Mouse (Mus musculus): ENCODE measurements around the gene Harbi1. TPM values are rescaled to one million over a fixed set of nuclear protein-coding genes. Genes with fewer than 3 reads are reported as not detected.
"Not testable (repeated sequence)": the region's sequence is repeated elsewhere in the genome, so short reads cannot be mapped to it uniquely, and the experiment has no call there.

Harbi1 gene
- polyA plus RNA-seq, 1 experiment from 2014 or later, result 22.5 TPM

- H3K9me3 ChIP-seq (ENCODE audit: control insufficient read depth, low read length), result no peaks in the 10 kb centered on the region
- H3K9ac ChIP-seq (replicated peaks; ENCODE audit: low read depth, low read length), result no peak overlapping the region
- no peaks in the 10 kb centered on the region for H3K27me3 ChIP-seq (replicated peaks; ENCODE audit: control insufficient read depth, insufficient read depth, low read length)
- no peak overlapping the region for H3K27ac ChIP-seq (ENCODE audit: low read length)
- no peaks in the 10 kb centered on the region for H3K36me3 ChIP-seq (ENCODE audit: control insufficient read depth, insufficient read depth)
- ATAC-seq, result no peak
- H3K4me3 ChIP-seq (replicated peaks; ENCODE audit: low read length), result no peak overlapping the region
- H3K4me2 ChIP-seq (ENCODE audit: low read length), result no peak overlapping the region
- peaks cover 10% of the 10 kb centered on the region for H3K4me1 ChIP-seq (replicated peaks; ENCODE audit: control insufficient read depth, insufficient read depth, low read length)
Observed at GRCm38 (mm10) chr2:91706456-91706855, 4.2 kb upstream of the Harbi1 start.

GRCm38 (mm10) chr2:91708361-91708760 lies 2.3 kb upstream of the Harbi1 start:
- H3K9me3 ChIP-seq (ENCODE audit: control insufficient read depth, low read length), result no peaks in the 10 kb centered on the region
- H3K9ac ChIP-seq (replicated peaks; ENCODE audit: low read depth, low read length), result no peak overlapping the region
- no peaks in the 10 kb centered on the region for H3K36me3 ChIP-seq (ENCODE audit: control insufficient read depth, insufficient read depth)
- no peak for ATAC-seq
- peaks cover 17% of the 10 kb centered on the region for H3K4me1 ChIP-seq (replicated peaks; ENCODE audit: control insufficient read depth, insufficient read depth, low read length)
- no peak overlapping the region for H3K4me3 ChIP-seq (replicated peaks; ENCODE audit: low read length)
- H3K27ac ChIP-seq (ENCODE audit: low read length), result no peak overlapping the region
- H3K27me3 ChIP-seq (replicated peaks; ENCODE audit: control insufficient read depth, insufficient read depth, low read length), result no peaks in the 10 kb centered on the region
- H3K4me2 ChIP-seq (ENCODE audit: low read length), result no peak overlapping the region
- 92% methylated on average over 6 of the region's 6 CpGs for WGBS

GRCm38 (mm10) chr2:91711256-91711925 lies 739 bp downstream of the Harbi1 start:
- Histone ChIP-seq H3K27me3 (replicated peaks; ENCODE audit: control insufficient read depth, insufficient read depth, low read length) (no peaks in the 10 kb centered on the region), H3K4me2 (ENCODE audit: low read length) (peak overlapping the region; percentile 89), H3K4me3 (replicated peaks; ENCODE audit: low read length) (peak overlapping the region; percentile 99), H3K4me1 (replicated peaks; ENCODE audit: control insufficient read depth, insufficient read depth, low read length) (peaks cover 17% of the 10 kb centered on the region), H3K9me3 (ENCODE audit: control insufficient read depth, low read length) (no peaks in the 10 kb centered on the region), H3K9ac (replicated peaks; ENCODE audit: low read depth, low read length) (peak overlapping the region; percentile 87), H3K27ac (ENCODE audit: low read length) (peak overlapping the region; percentile 83), H3K36me3 (ENCODE audit: control insufficient read depth, insufficient read depth) (no peaks in the 10 kb centered on the region)
- no peak for ATAC-seq
- 3% methylated on average over 8 of the region's 8 CpGs for WGBS

- ATAC-seq, result no peak
- H3K4me1 ChIP-seq (replicated peaks; ENCODE audit: control insufficient read depth, insufficient read depth, low read length), result peaks cover 10% of the 10 kb centered on the region
- H3K4me3 ChIP-seq (replicated peaks; ENCODE audit: low read length), result no peak overlapping the region
- H3K36me3 ChIP-seq (ENCODE audit: control insufficient read depth, insufficient read depth), result no peaks in the 10 kb centered on the region
- H3K27me3 ChIP-seq (replicated peaks; ENCODE audit: control insufficient read depth, insufficient read depth, low read length), result no peaks in the 10 kb centered on the region
- 81% methylated on average over 1 of the region's 1 CpGs for WGBS
- H3K4me2 ChIP-seq (ENCODE audit: low read length), result no peak overlapping the region
- no peak overlapping the region for H3K9ac ChIP-seq (replicated peaks; ENCODE audit: low read depth, low read length)
- H3K27ac ChIP-seq (ENCODE audit: low read length), result no peak overlapping the region
- no peaks in the 10 kb centered on the region for H3K9me3 ChIP-seq (ENCODE audit: control insufficient read depth, low read length)
Observed at GRCm38 (mm10) chr2:91714921-91715320, 4.3 kb downstream of the Harbi1 start.

GRCm38 (mm10) chr2:91718276-91718675 lies 7.6 kb downstream of the Harbi1 start:
- Histone ChIP-seq H3K4me3 (replicated peaks; ENCODE audit: low read length) (no peak overlapping the region), H3K4me1 (replicated peaks; ENCODE audit: control insufficient read depth, insufficient read depth, low read length) (no peaks in the 10 kb centered on the region), H3K27ac (ENCODE audit: low read length) (no peak overlapping the region), H3K9me3 (ENCODE audit: control insufficient read depth, low read length) (no peaks in the 10 kb centered on the region), H3K9ac (replicated peaks; ENCODE audit: low read depth, low read length) (no peak overlapping the region), H3K36me3 (ENCODE audit: control insufficient read depth, insufficient read depth) (no peaks in the 10 kb centered on the region), H3K4me2 (ENCODE audit: low read length) (no peak overlapping the region), H3K27me3 (replicated peaks; ENCODE audit: control insufficient read depth, insufficient read depth, low read length) (no peaks in the 10 kb centered on the region)
- 87% methylated on average over 6 of the region's 6 CpGs for WGBS
- ATAC-seq, result no peak

GRCm38 (mm10) chr2:91723382-91723781 lies 12.7 kb downstream of the Harbi1 start:
- H3K9ac ChIP-seq (replicated peaks; ENCODE audit: low read depth, low read length), result no peak overlapping the region
- H3K27me3 ChIP-seq (replicated peaks; ENCODE audit: control insufficient read depth, insufficient read depth, low read length), result no peaks in the 10 kb centered on the region
- H3K36me3 ChIP-seq (ENCODE audit: control insufficient read depth, insufficient read depth), result no peaks in the 10 kb centered on the region
- no peaks in the 10 kb centered on the region for H3K9me3 ChIP-seq (ENCODE audit: control insufficient read depth, low read length)
- no peaks in the 10 kb centered on the region for H3K4me1 ChIP-seq (replicated peaks; ENCODE audit: control insufficient read depth, insufficient read depth, low read length)
- H3K4me2 ChIP-seq (ENCODE audit: low read length), result no peak overlapping the region
- no peak for ATAC-seq
- no peak overlapping the region for H3K4me3 ChIP-seq (replicated peaks; ENCODE audit: low read length)
- 74% methylated on average over 4 of the region's 4 CpGs for WGBS
- H3K27ac ChIP-seq (ENCODE audit: low read length), result no peak overlapping the region

GRCm38 (mm10) chr2:91723951-91724350 lies 13.3 kb downstream of the Harbi1 start:
- Histone ChIP-seq H3K4me1 (replicated peaks; ENCODE audit: control insufficient read depth, insufficient read depth, low read length) (no peaks in the 10 kb centered on the region), H3K27ac (ENCODE audit: low read length) (no peak overlapping the region), H3K4me3 (replicated peaks; ENCODE audit: low read length) (no peak overlapping the region), H3K36me3 (ENCODE audit: control insufficient read depth, insufficient read depth) (no peaks in the 10 kb centered on the region), H3K27me3 (replicated peaks; ENCODE audit: control insufficient read depth, insufficient read depth, low read length) (no peaks in the 10 kb centered on the region), H3K4me2 (ENCODE audit: low read length) (no peak overlapping the region), H3K9ac (replicated peaks; ENCODE audit: low read depth, low read length) (no peak overlapping the region), H3K9me3 (ENCODE audit: control insufficient read depth, low read length) (no peaks in the 10 kb centered on the region)
- no peak for ATAC-seq

- no peak for ATAC-seq
- 65% methylated on average over 2 of the region's 2 CpGs for WGBS
- H3K9me3 ChIP-seq (ENCODE audit: control insufficient read depth, low read length), result no peaks in the 10 kb centered on the region
- no peak overlapping the region for H3K27ac ChIP-seq (ENCODE audit: low read length)
- H3K36me3 ChIP-seq (ENCODE audit: control insufficient read depth, insufficient read depth), result no peaks in the 10 kb centered on the region
- H3K4me2 ChIP-seq (ENCODE audit: low read length), result no peak overlapping the region
- H3K4me1 ChIP-seq (replicated peaks; ENCODE audit: control insufficient read depth, insufficient read depth, low read length), result no peaks in the 10 kb centered on the region
- no peak overlapping the region for H3K9ac ChIP-seq (replicated peaks; ENCODE audit: low read depth, low read length)
- H3K27me3 ChIP-seq (replicated peaks; ENCODE audit: control insufficient read depth, insufficient read depth, low read length), result no peaks in the 10 kb centered on the region
- H3K4me3 ChIP-seq (replicated peaks; ENCODE audit: low read length), result no peak overlapping the region
Observed at GRCm38 (mm10) chr2:91724716-91725115, 14.1 kb downstream of the Harbi1 start.

GRCm38 (mm10) chr2:91725476-91725875 lies 14.8 kb downstream of the Harbi1 start:
- 64% methylated on average over 4 of the region's 4 CpGs for WGBS

GRCm38 (mm10) chr2:91727011-91727410 lies 16.4 kb downstream of the Harbi1 start:
- Histone ChIP-seq H3K36me3 (ENCODE audit: control insufficient read depth, insufficient read depth) (no peaks in the 10 kb centered on the region), H3K9ac (replicated peaks; ENCODE audit: low read depth, low read length) (no peak overlapping the region), H3K9me3 (ENCODE audit: control insufficient read depth, low read length) (no peaks in the 10 kb centered on the region), H3K4me1 (replicated peaks; ENCODE audit: control insufficient read depth, insufficient read depth, low read length) (0 out of 2 replicates have a peak, but pooled peaks cover 2% of the 10 kb centered on the region), H3K4me2 (ENCODE audit: low read length) (no peak overlapping the region), H3K27me3 (replicated peaks; ENCODE audit: control insufficient read depth, insufficient read depth, low read length) (no peaks in the 10 kb centered on the region), H3K4me3 (replicated peaks; ENCODE audit: low read length) (no peak overlapping the region), H3K27ac (ENCODE audit: low read length) (no peak overlapping the region)
- WGBS, result 95% methylated on average over 3 of the region's 3 CpGs
- ATAC-seq, result no peak

More at GRCm38 (mm10) chr2:91725476-91725875, 14.8 kb downstream of the Harbi1 start:
- not testable (repeated sequence) for H3K4me3 ChIP-seq (replicated peaks; ENCODE audit: low read length); H3K4me2 ChIP-seq (ENCODE audit: low read length); H3K36me3 ChIP-seq (ENCODE audit: control insufficient read depth, insufficient read depth); H3K9me3 ChIP-seq (ENCODE audit: control insufficient read depth, low read length); H3K27me3 ChIP-seq (replicated peaks; ENCODE audit: control insufficient read depth, insufficient read depth, low read length); ATAC-seq; H3K27ac ChIP-seq (ENCODE audit: low read length); H3K9ac ChIP-seq (replicated peaks; ENCODE audit: low read depth, low read length); H3K4me1 ChIP-seq (replicated peaks; ENCODE audit: control insufficient read depth, insufficient read depth, low read length)

All from forebrain, embryonic 16.5 days (tissue).